Mouse (Mus musculus) small intestine, adult 2 months (tissue): ENCODE results near the gene Gxylt1.

Experiments
- CTCF ChIP-seq: fragments of 200-500 bp; IDR thresholded peaks from 2 replicates; pipeline ENCODE4 v1.5.1; 2012; ENCODE audit warnings: low read depth, mild to moderate bottlenecking, control low read depth, inconsistent platforms, low read length, moderate library complexity, mixed read lengths; ENCODE audit not compliant: insufficient replicate concordance, insufficient read length; ENCODE audit errors: extremely low read depth
- POLR2A ChIP-seq: fragments of 200-500 bp; IDR thresholded peaks from 2 replicates; pipeline ENCODE4 v1.6.1; 2012; ENCODE audit warnings: low read depth, mild to moderate bottlenecking, control low read depth, inconsistent platforms, low read length, moderate library complexity

DNA sequence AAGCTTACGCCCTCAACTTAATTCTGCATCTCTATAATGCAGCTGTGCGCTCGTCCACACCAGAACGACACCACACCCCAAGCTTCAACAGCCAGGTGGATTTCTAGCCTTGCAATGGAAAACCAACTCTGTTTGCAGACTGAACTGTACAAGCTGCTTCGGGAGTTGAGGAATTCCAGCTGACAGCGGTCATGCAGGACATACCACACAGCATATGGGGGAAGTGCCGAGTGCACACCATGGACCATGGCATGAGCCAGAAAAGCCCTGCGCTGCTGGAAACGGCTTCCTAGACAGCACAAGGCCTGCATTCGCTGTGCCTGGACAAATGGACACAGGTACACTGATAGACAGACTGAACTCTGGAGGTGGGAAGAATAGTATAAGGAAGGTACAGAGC, 46.6 kb downstream of the Gxylt1 start:
- TF ChIP-seq CTCF (no peak), POLR2A (no peak)
